10 mouse cellular contexts compared by ENCODE assay signal in genomic region chr7:52037600-52038582, GRCm38 (mm10). TPM values are rescaled to one million over a fixed set of nuclear protein-coding genes. Genes with fewer than 3 reads are reported as not detected.
A peak's percentile ranks its signal among the peaks of the same experiment; 100 is the strongest.
DNase-seq lines count a peak whose midpoint lies in the region; ATAC-seq and TF ChIP-seq lines count a peak whose summit lies in the region.
"Had no signal": no experiment of that assay in that cellular context is flagged by ENCODE, and none has a peak within 500 bp of the region (broad histone marks: within the 10 kb centered on the region; RNA-seq: fewer than 3 reads in every experiment).

No protein-coding gene starts in this region.

- H3K4me3 ChIP-seq in embryonic facial prominence, embryonic 14.5 days (ENCODE audit: low read depth, low read length): no peak overlapping the region
- H3K4me3 ChIP-seq in intestine, postnatal 0 days (ENCODE audit: low read depth, low read length): no peak overlapping the region
- H3K4me3 ChIP-seq: myocyte had no signal

- H3K36me3 ChIP-seq in embryonic facial prominence, embryonic 14.5 days (ENCODE audit: control insufficient read depth, insufficient read depth, low read length): no peaks in the 10 kb centered on the region
- H3K36me3 ChIP-seq in intestine, postnatal 0 days (ENCODE audit: control insufficient read depth, insufficient read depth): no peaks in the 10 kb centered on the region

- H3K27ac ChIP-seq in embryonic facial prominence, embryonic 14.5 days (replicated peaks; ENCODE audit: low read depth, low read length): no peak overlapping the region
- no peak overlapping the region for H3K27ac ChIP-seq in intestine, postnatal 0 days (ENCODE audit: low read depth, low read length)

- no peaks in the 10 kb centered on the region for H3K9me3 ChIP-seq in embryonic facial prominence, embryonic 14.5 days (ENCODE audit: control insufficient read depth, low read length)
- H3K9me3 ChIP-seq in intestine, postnatal 0 days (ENCODE audit: control insufficient read depth): no peaks in the 10 kb centered on the region

- TF ChIP-seq CTCF in intestine, postnatal 0 days (IDR thresholded peaks at IDR 0.05; ENCODE audit: low read depth): peak; percentile 77

- H3K4me2 ChIP-seq in embryonic facial prominence, embryonic 14.5 days (ENCODE audit: low read depth, low read length): no peak overlapping the region
- no peak overlapping the region for H3K4me2 ChIP-seq in intestine, postnatal 0 days (replicated peaks; ENCODE audit: low read depth)

- no peak for ATAC-seq in embryonic facial prominence, embryonic 14.5 days (ENCODE audit: low read depth)
- no peak for ATAC-seq in intestine, postnatal 0 days

- H3K4me1 ChIP-seq in embryonic facial prominence, embryonic 14.5 days (ENCODE audit: control insufficient read depth, insufficient read depth, low read length): no peaks in the 10 kb centered on the region
- H3K4me1 ChIP-seq in intestine, postnatal 0 days (replicated peaks; ENCODE audit: control insufficient read depth, insufficient read depth, low read length): no peaks in the 10 kb centered on the region

- no peaks in the 10 kb centered on the region for H3K27me3 ChIP-seq in embryonic facial prominence, embryonic 14.5 days (replicated peaks; ENCODE audit: control insufficient read depth, insufficient read depth, low read length)
- no peaks in the 10 kb centered on the region for H3K27me3 ChIP-seq in intestine, postnatal 0 days (replicated peaks; ENCODE audit: control insufficient read depth, insufficient read depth, low read length)

- peak; percentile 15 to 74 for DNase-seq in adrenal gland, adult (ENCODE audit: inconsistent age in 2 of 2, low spot score in 1 of 2)
- DNase-seq in adrenal gland, postnatal 4 days (ENCODE audit: low spot score in 2 of 2): no peak
- DNase-seq in right cerebral cortex, adult 18-20 months: peak; percentile 34
- DNase-seq in right cerebral cortex, postnatal 25 days: no peak
- peak; percentile 55 for DNase-seq in embryonic facial prominence, embryonic 14.5 days (ENCODE audit: low spot score)
- peak; percentile 13 for DNase-seq in lung, postnatal 14 days
- DNase-seq in right cerebral cortex, postnatal 4 days: peak; percentile 54

- no peak overlapping the region for H3K9ac ChIP-seq in embryonic facial prominence, embryonic 14.5 days (ENCODE audit: low read depth, low read length)
- H3K9ac ChIP-seq in intestine, postnatal 0 days (ENCODE audit: low read depth, low read length): no peak overlapping the region

- 47% methylated on average over 8 of the region's 8 CpGs for WGBS in embryonic facial prominence, embryonic 14.5 days
- 43% methylated on average over 8 of the region's 8 CpGs for WGBS in intestine, postnatal 0 days

RNA-seq across cellular contexts. Expression of gene 1700015G11Rik, which starts 22.4 kb away (rescaled TPM):
- total RNA-seq in adrenal gland, postnatal 4 days (2021): not detected
- not detected in 2 replicates for polyA plus RNA-seq in embryonic facial prominence, embryonic 14.5 days (2014; fragmentation: Nextera tagmentation; extraction: Ambion mirVana)
- polyA plus RNA-seq in intestine, postnatal 0 days (2015; fragmentation: Nextera tagmentation; extraction: Ambion mirVana): not detected in 2 replicates
- polyA plus RNA-seq: C2C12, myocyte had no signal

RNA-seq across cellular contexts. Expression of gene Svip, which starts 32.1 kb away (rescaled TPM):
- 10 to 100 TPM; 12.7 to 14.2 TPM for total RNA-seq in adrenal gland, postnatal 4 days (2021)
- 6.1 and 6.7 TPM in 2 replicates for polyA plus RNA-seq in embryonic facial prominence, embryonic 14.5 days (2014; fragmentation: Nextera tagmentation; extraction: Ambion mirVana)
- 9.7 and 10.8 TPM in 2 replicates for polyA plus RNA-seq in intestine, postnatal 0 days (2015; fragmentation: Nextera tagmentation; extraction: Ambion mirVana)

Comparison
In these comparisons a context has a peak if more than half of its experiments do, and no peak if none do; other contexts are left out.
1. DNase-seq: peak in adrenal gland, adult (2 of 2), right cerebral cortex, adult 18-20 months (single experiment), embryonic facial prominence, embryonic 14.5 days (single experiment), lung, postnatal 14 days (single experiment) and right cerebral cortex, postnatal 4 days (single experiment); none in adrenal gland, postnatal 4 days (0 of 2) and right cerebral cortex, postnatal 25 days (single experiment).